Mouse (Mus musculus): ENCODE data around the gene Pop7. TPM values are rescaled to one million over a fixed set of nuclear protein-coding genes. Genes with fewer than 3 reads are reported as not detected.

Gene Pop7
- total RNA-seq, 2 experiments from 2014 or later = 15.9 to 16.1 TPM

- intact Hi-C loops (cut with DNase I; ENCODE audit: low total_unique reads) = loop anchor here (10.0 kb wide), 1 partner anchor 105 kb away; no protein-coding TSS in a partner anchor
- DNase-seq = no peak
These were observed 27.1 kb upstream of the Pop7 start for GRCm38 (mm10) chr5:137529221-137529995.

GRCm38 (mm10) chr5:137528247-137528968, 26.1 kb upstream of the Pop7 start:
- intact Hi-C loops (cut with DNase I; ENCODE audit: low total_unique reads) = loop anchor here (10.0 kb wide), 1 partner anchor 106 kb away; no protein-coding TSS in a partner anchor
- no peak for DNase-seq

- DNase-seq = no peak
- intact Hi-C loops (cut with DNase I; ENCODE audit: low total_unique reads) = loop anchor here (10.0 kb wide), 1 partner anchor 107 kb away; no protein-coding TSS in a partner anchor
These were observed 25.1 kb upstream of the Pop7 start for GRCm38 (mm10) chr5:137527413-137527812.

GRCm38 (mm10) chr5:137526192-137526936, 24.0 kb upstream of the Pop7 start:
- peak; percentile 60 for DNase-seq
- intact Hi-C loops (cut with DNase I; ENCODE audit: low total_unique reads) = loop anchor here (10.0 kb wide), 1 partner anchor 108 kb away; no protein-coding TSS in a partner anchor

GRCm38 (mm10) chr5:137525511-137525910, 23.2 kb upstream of the Pop7 start:
- DNase-seq = no peak
- intact Hi-C loops (cut with DNase I; ENCODE audit: low total_unique reads) = loop anchor here (10.0 kb wide), 1 partner anchor 109 kb away; no protein-coding TSS in a partner anchor

GRCm38 (mm10) chr5:137524671-137525070, 22.4 kb upstream of the Pop7 start:
- no peak for DNase-seq
- intact Hi-C loops (cut with DNase I; ENCODE audit: low total_unique reads) = loop anchor here (10.0 kb wide), 1 partner anchor 110 kb away; no protein-coding TSS in a partner anchor

- no peak for DNase-seq
- intact Hi-C loops (cut with DNase I; ENCODE audit: low total_unique reads) = loop anchor here (10.0 kb wide), 1 partner anchor 111 kb away; no protein-coding TSS in a partner anchor
These were observed 21.9 kb upstream of the Pop7 start for GRCm38 (mm10) chr5:137524251-137524515.

- intact Hi-C loops (cut with DNase I; ENCODE audit: low total_unique reads) = loop anchor here (10.0 kb wide), 1 partner anchor 111 kb away; no protein-coding TSS in a partner anchor
- DNase-seq = no peak
These were observed 21.3 kb upstream of the Pop7 start for GRCm38 (mm10) chr5:137523396-137524250.

- DNase-seq = no peak
- intact Hi-C loops (cut with DNase I; ENCODE audit: low total_unique reads) = loop anchor here (10.0 kb wide), 1 partner anchor 112 kb away; no protein-coding TSS in a partner anchor
These were observed 20.4 kb upstream of the Pop7 start for GRCm38 (mm10) chr5:137522711-137523110.

- intact Hi-C loops (cut with DNase I; ENCODE audit: low total_unique reads) = loop anchor here (10.0 kb wide), 1 partner anchor 113 kb away; no protein-coding TSS in a partner anchor
- DNase-seq = no peak
These were observed 19.5 kb upstream of the Pop7 start for GRCm38 (mm10) chr5:137521861-137522260.

- intact Hi-C loops (cut with DNase I; ENCODE audit: low total_unique reads) = loop anchor here (10.0 kb wide), 2 partner anchors 65 to 115 kb away; no protein-coding TSS in a partner anchor
These were observed 17.6 kb upstream of the Pop7 start for GRCm38 (mm10) chr5:137519691-137520550.

GRCm38 (mm10) chr5:137518436-137518835, 16.1 kb upstream of the Pop7 start, which contains the start of gene Gigyf1:
Gene Gigyf1, plus strand, starts transcription at chr5:137518548.
- no peak for DNase-seq
- intact Hi-C loops (cut with DNase I; ENCODE audit: low total_unique reads) = loop anchor here (10.0 kb wide), 1 partner anchor 66 kb away; no protein-coding TSS in a partner anchor

More at GRCm38 (mm10) chr5:137519691-137520550, 17.6 kb upstream of the Pop7 start:
- DNase-seq = no peak

GRCm38 (mm10) chr5:137514811-137515210, 12.5 kb upstream of the Pop7 start:
- intact Hi-C loops (cut with DNase I; ENCODE audit: low total_unique reads) = loop anchor here (10.0 kb wide), 1 partner anchor 70 kb away; no protein-coding TSS in a partner anchor
- no peak for DNase-seq

GRCm38 (mm10) chr5:137513951-137514721, 11.8 kb upstream of the Pop7 start:
- DNase-seq = no peak
- intact Hi-C loops (cut with DNase I; ENCODE audit: low total_unique reads) = loop anchor here (10.0 kb wide), 1 partner anchor 71 kb away; no protein-coding TSS in a partner anchor

GRCm38 (mm10) chr5:137512847-137513794, 10.8 kb upstream of the Pop7 start:
- intact Hi-C loops (cut with DNase I; ENCODE audit: low total_unique reads) = loop anchor here (10.0 kb wide), 1 partner anchor 72 kb away; no protein-coding TSS in a partner anchor
- DNase-seq = no peak
